Mouse (Mus musculus) lung, embryonic 15.5 days (tissue): ENCODE measurements around the gene Sema3b. TPM values are rescaled to one million over a fixed set of nuclear protein-coding genes. Genes with fewer than 3 reads are reported as not detected.
A peak's percentile ranks its signal among the peaks of the same experiment; 100 is the strongest.

Experiments
- ATAC-seq: fragments of 200-750 bp; cut with Nextera tagmentation; 2 replicates; pipeline ENCODE4 v1.8.0; 2017; ENCODE audit warnings: moderate number of reproducible peaks, borderline replicate concordance; ENCODE audit not compliant: low FRiP score, low TSS enrichment; ENCODE audit errors: extremely low read depth
- H3K27ac ChIP-seq: fragments of 300-500 bp; sonication (generic); 2 replicates; pipeline ENCODE4 v1.5.1; 2015; ENCODE audit warnings: moderate library complexity, mild to moderate bottlenecking, inconsistent platforms
- H3K27me3 ChIP-seq: fragments of 300-500 bp; sonication (generic); 2 replicates; pipeline ENCODE4 v1.6.1; 2015; ENCODE audit warnings: inconsistent platforms
- H3K36me3 ChIP-seq: fragments of 300-500 bp; sonication (generic); 2 replicates; pipeline ENCODE4 v1.6.1; 2015; ENCODE audit warnings: inconsistent platforms
- H3K4me1 ChIP-seq: fragments of 300-500 bp; sonication (generic); 2 replicates; pipeline ENCODE4 v1.6.1; 2015; ENCODE audit warnings: inconsistent platforms
- H3K4me2 ChIP-seq: fragments of 300-500 bp; sonication (generic); 2 replicates; pipeline ENCODE4 v1.6.1; 2015; ENCODE audit warnings: inconsistent platforms, mild to moderate bottlenecking, moderate library complexity
- H3K4me3 ChIP-seq: fragments of 300-500 bp; sonication (generic); 2 replicates; pipeline ENCODE4 v1.5.1; 2015; ENCODE audit warnings: mild to moderate bottlenecking, inconsistent platforms
- H3K9ac ChIP-seq: fragments of 300-500 bp; sonication (generic); 2 replicates; pipeline ENCODE4 v1.6.1; 2015; ENCODE audit warnings: inconsistent platforms
- H3K9me3 ChIP-seq: fragments of 300-500 bp; sonication (generic); 2 replicates; pipeline ENCODE4 v1.6.1; 2016; ENCODE audit warnings: inconsistent platforms
- WGBS: fragments of 180-500 bp; shearing (Covaris S2); methylation state at CpG from one replicate; pipeline ENCODE4 v1.1.7; 2015; 5-methylcytosine and 5-hydroxymethylcytosine counted together
- polyA plus RNA-seq: library from polyadenylated mRNA; unstranded; fragments of >200 nt; fragmentation: Nextera tagmentation; extraction: Ambion mirVana; gene quantifications from 2 replicates; pipeline ENCODE4 v1.2.1, GENCODE M21; 2015

The Sema3b gene
- polyA plus RNA-seq, 1 experiment from 2014 or later, result 9.1 TPM

- ATAC-seq, result no peak
- peak overlapping the region; percentile 98 for H3K4me2 ChIP-seq
Observed at GRCm38 (mm10) chr9:107631861-107632260, 22.8 kb upstream of the Sema3b start.

GRCm38 (mm10) chr9:107631311-107631826, 22.3 kb upstream of the Sema3b start:
- Histone ChIP-seq H3K27ac (peak overlapping the region; percentile 90; the same call in 1 of the 2 replicates), H3K4me1 (peaks cover 77% of the 10 kb centered on the region), H3K4me3 (no peak overlapping the region), H3K9ac (no peak overlapping the region), H3K9me3 (no peaks in the 10 kb centered on the region), H3K27me3 (no peaks in the 10 kb centered on the region), H3K36me3 (no peaks in the 10 kb centered on the region), H3K4me2 (peak overlapping the region; percentile 98)
- no peak for ATAC-seq
- 73% methylated on average over 9 of the region's 9 CpGs for WGBS

More at GRCm38 (mm10) chr9:107631861-107632260, 22.8 kb upstream of the Sema3b start:
- H3K9me3 ChIP-seq, result no peaks in the 10 kb centered on the region
- H3K4me1 ChIP-seq, result peaks cover 73% of the 10 kb centered on the region
- H3K27me3 ChIP-seq, result no peaks in the 10 kb centered on the region
- H3K4me3 ChIP-seq, result peak overlapping the region; percentile 77; the same call in 1 of the 2 replicates
- H3K9ac ChIP-seq, result 0 out of 2 replicates have a peak overlapping the region, but pooled peaks have one; percentile 76
- no peaks in the 10 kb centered on the region for H3K36me3 ChIP-seq
- H3K27ac ChIP-seq, result peak overlapping the region; percentile 90; the same call in 1 of the 2 replicates
- WGBS, result 95% methylated on average over 8 of the region's 8 CpGs

GRCm38 (mm10) chr9:107630576-107630975, 21.5 kb upstream of the Sema3b start:
- peaks cover 79% of the 10 kb centered on the region for H3K4me1 ChIP-seq
- peaks cover 4% of the 10 kb centered on the region; the same call in 1 of the 2 replicates for H3K36me3 ChIP-seq
- peak overlapping the region; percentile 30 for H3K9ac ChIP-seq
- H3K4me3 ChIP-seq, result no peak overlapping the region
- peak overlapping the region; percentile 90 for H3K27ac ChIP-seq
- no peak for ATAC-seq
- 21% methylated on average over 4 of the region's 4 CpGs for WGBS
- peak overlapping the region; percentile 31 for H3K4me2 ChIP-seq
- no peaks in the 10 kb centered on the region for H3K9me3 ChIP-seq
- no peaks in the 10 kb centered on the region for H3K27me3 ChIP-seq

- Histone ChIP-seq H3K4me2 (peak overlapping the region; percentile 31), H3K9ac (peak overlapping the region; percentile 30; the same call in 1 of the 2 replicates), H3K27ac (peak overlapping the region; percentile 90), H3K36me3 (peaks cover 10% of the 10 kb centered on the region), H3K4me3 (0 out of 2 replicates have a peak overlapping the region, but pooled peaks have one; percentile 1), H3K9me3 (no peaks in the 10 kb centered on the region), H3K27me3 (no peaks in the 10 kb centered on the region), H3K4me1 (peaks cover 84% of the 10 kb centered on the region)
- 16% methylated on average over 14 of the region's 14 CpGs for WGBS
- no peak for ATAC-seq
Observed at GRCm38 (mm10) chr9:107629901-107630425, 20.9 kb upstream of the Sema3b start.

- H3K4me2 ChIP-seq, result peak overlapping the region; percentile 31
- H3K36me3 ChIP-seq, result peaks cover 16% of the 10 kb centered on the region
- no peak overlapping the region for H3K9ac ChIP-seq
- H3K27me3 ChIP-seq, result no peaks in the 10 kb centered on the region
- 24% methylated on average over 4 of the region's 4 CpGs for WGBS
- no peak overlapping the region for H3K4me3 ChIP-seq
- H3K4me1 ChIP-seq, result peaks cover 90% of the 10 kb centered on the region
- peak overlapping the region; percentile 90 for H3K27ac ChIP-seq
- no peak for ATAC-seq
- H3K9me3 ChIP-seq, result no peaks in the 10 kb centered on the region
Observed at GRCm38 (mm10) chr9:107629411-107629730, 20.3 kb upstream of the Sema3b start.

GRCm38 (mm10) chr9:107628721-107629410, 19.8 kb upstream of the Sema3b start:
- no peak overlapping the region for H3K9ac ChIP-seq
- H3K27me3 ChIP-seq, result no peaks in the 10 kb centered on the region
- peaks cover 21% of the 10 kb centered on the region for H3K36me3 ChIP-seq
- H3K4me3 ChIP-seq, result no peak overlapping the region
- ATAC-seq, result no peak
- peaks cover 89% of the 10 kb centered on the region for H3K4me1 ChIP-seq
- H3K27ac ChIP-seq, result peak overlapping the region; percentile 90
- H3K9me3 ChIP-seq, result no peaks in the 10 kb centered on the region
- WGBS, result 38% methylated on average over 13 of the region's 15 CpGs
- H3K4me2 ChIP-seq, result peak overlapping the region; percentile 45

DNA sequence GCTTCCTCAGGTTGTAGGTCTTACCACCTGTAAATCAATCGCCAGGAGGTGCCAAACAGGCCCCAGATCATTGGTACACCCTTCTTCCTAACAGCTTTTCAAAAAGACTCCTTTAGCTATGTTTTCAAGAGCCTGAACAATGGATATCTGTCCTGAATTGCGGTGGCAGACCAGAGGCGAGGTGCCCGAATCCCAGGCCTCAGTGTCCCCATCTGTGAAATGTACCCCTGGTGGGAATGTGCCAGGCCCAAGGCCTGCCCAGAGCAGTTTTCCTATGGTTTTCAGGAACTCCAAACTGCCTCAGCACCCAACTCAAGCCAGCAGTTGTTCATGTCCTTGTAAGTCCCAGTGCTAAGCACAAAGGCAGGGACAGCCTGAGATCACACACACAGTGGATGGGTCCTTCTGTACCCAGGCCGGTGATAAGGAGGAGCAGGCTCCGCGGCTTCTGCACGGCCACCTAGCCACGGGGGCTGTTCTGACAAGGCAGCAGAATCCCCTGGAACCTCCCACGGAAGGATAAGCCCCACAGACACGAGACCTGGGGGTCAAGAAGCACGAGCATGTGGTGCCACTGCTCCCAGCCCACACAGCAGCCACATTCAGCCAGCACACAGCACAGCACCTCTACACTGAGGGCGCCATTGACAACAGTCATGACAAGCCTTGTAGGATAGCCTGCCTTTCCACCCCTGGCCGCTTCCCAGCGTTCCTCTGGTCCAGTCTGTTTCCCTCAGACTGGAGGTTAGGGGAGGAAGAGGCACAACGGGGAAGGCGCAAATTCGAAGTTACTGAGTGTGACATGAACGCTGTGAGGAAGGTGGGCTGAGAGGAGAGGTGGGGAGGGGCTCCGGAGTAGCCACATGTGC, 18.6 kb upstream of the Sema3b start:
- 32% methylated on average over 20 of the region's 20 CpGs for WGBS
- Histone ChIP-seq H3K4me1 (peaks cover 83% of the 10 kb centered on the region), H3K36me3 (peaks cover 27% of the 10 kb centered on the region), H3K9ac (peak overlapping the region; percentile 29), H3K9me3 (no peaks in the 10 kb centered on the region), H3K4me3 (no peak overlapping the region), H3K27ac (peak overlapping the region; percentile 90), H3K4me2 (peak overlapping the region; percentile 45), H3K27me3 (no peaks in the 10 kb centered on the region)
- ATAC-seq, result no peak

GRCm38 (mm10) chr9:107626844-107627277, 17.8 kb upstream of the Sema3b start:
- no peaks in the 10 kb centered on the region for H3K27me3 ChIP-seq
- peak overlapping the region; percentile 4; the same call in 1 of the 2 replicates for H3K4me3 ChIP-seq
- peaks cover 34% of the 10 kb centered on the region for H3K36me3 ChIP-seq
- ATAC-seq, result peak; percentile 68
- H3K4me1 ChIP-seq, result peaks cover 75% of the 10 kb centered on the region
- H3K9me3 ChIP-seq, result no peaks in the 10 kb centered on the region
- 4% methylated on average over 2 of the region's 2 CpGs for WGBS
- H3K27ac ChIP-seq, result peak overlapping the region; percentile 90
- H3K4me2 ChIP-seq, result peak overlapping the region; percentile 45
- H3K9ac ChIP-seq, result peak overlapping the region; percentile 42

- Histone ChIP-seq H3K9me3 (no peaks in the 10 kb centered on the region), H3K27ac (peak overlapping the region; percentile 90), H3K4me3 (peak overlapping the region; percentile 4; the same call in 1 of the 2 replicates), H3K4me1 (peaks cover 73% of the 10 kb centered on the region), H3K9ac (peak overlapping the region; percentile 42), H3K36me3 (peaks cover 34% of the 10 kb centered on the region), H3K4me2 (peak overlapping the region; percentile 45), H3K27me3 (no peaks in the 10 kb centered on the region)
- peak; percentile 50 for ATAC-seq
- 36% methylated on average over 15 of the region's 15 CpGs for WGBS
Observed at GRCm38 (mm10) chr9:107626158-107626843, 17.3 kb upstream of the Sema3b start.

GRCm38 (mm10) chr9:107625351-107626128, 16.5 kb upstream of the Sema3b start:
- WGBS, result 85% methylated on average over 12 of the region's 12 CpGs
- no peaks in the 10 kb centered on the region for H3K9me3 ChIP-seq
- peak overlapping the region; percentile 90 for H3K27ac ChIP-seq
- no peaks in the 10 kb centered on the region for H3K27me3 ChIP-seq
- H3K9ac ChIP-seq, result no peak overlapping the region
- no peak for ATAC-seq
- no peak overlapping the region for H3K4me2 ChIP-seq
- H3K4me1 ChIP-seq, result peaks cover 70% of the 10 kb centered on the region
- H3K4me3 ChIP-seq, result no peak overlapping the region
- peaks cover 34% of the 10 kb centered on the region for H3K36me3 ChIP-seq
